Mouse (Mus musculus) erythroblast, embryonic 14.5 days (primary cell): ENCODE measurements at regions not wholly inside any gene's neighbourhood (a gene's known extent, or its start where the extent isn't known, plus 50 kb on each side); places are given as distances from the start of the nearest gene placed in this dataset.

Source experiments
- H3K27me3 ChIP-seq: 2 replicates; pipeline ENCODE4 v1.6.1; 2012; ENCODE audit warnings: inconsistent platforms; ENCODE audit not compliant: control insufficient read depth
- H3K36me3 ChIP-seq: 2 replicates; pipeline ENCODE4 v1.6.1; 2012; ENCODE audit warnings: mild to moderate bottlenecking, inconsistent platforms; ENCODE audit not compliant: control insufficient read depth
- H3K4me1 ChIP-seq: 2 replicates; pipeline ENCODE4 v1.6.1; 2012; ENCODE audit warnings: inconsistent platforms; ENCODE audit not compliant: control insufficient read depth
- H3K4me3 ChIP-seq: replicated peaks from 2 replicates; pipeline ENCODE3; 2012; ENCODE audit warnings: moderate library complexity, mild to moderate bottlenecking, inconsistent platforms
- H3K9me3 ChIP-seq: 2 replicates; pipeline ENCODE4 v1.6.1; 2012; ENCODE audit warnings: low read length, inconsistent platforms, mixed read lengths; ENCODE audit not compliant: control insufficient read depth
- GATA1 ChIP-seq: IDR thresholded peaks from 2 replicates; pipeline ENCODE4 v1.6.1; 2012; ENCODE audit warnings: low read length, inconsistent platforms, mixed read lengths
- TAL1 ChIP-seq: IDR thresholded peaks from 3 replicates; pipeline ENCODE4 v1.6.1; 2012; ENCODE audit warnings: low read length, inconsistent platforms, mixed read lengths

- Histone ChIP-seq H3K9me3 (no peaks in the 10 kb centered on the region), H3K4me1 (peaks cover 45% of the 10 kb centered on the region), H3K4me3 (peak overlapping the region; percentile 53), H3K27me3 (no peaks in the 10 kb centered on the region), H3K36me3 (no peaks in the 10 kb centered on the region)
- TF ChIP-seq GATA1 (no peak), TAL1 (no peak)
These were observed 51.3 kb upstream of the Serbp1 start for GRCm38 (mm10) chr6:67186537-67187274.

GRCm38 (mm10) chr6:67184662-67185061, 53.3 kb upstream of the Serbp1 start:
- Histone ChIP-seq H3K36me3 (no peaks in the 10 kb centered on the region), H3K4me3 (peak overlapping the region; percentile 53), H3K4me1 (peaks cover 47% of the 10 kb centered on the region), H3K27me3 (no peaks in the 10 kb centered on the region), H3K9me3 (no peaks in the 10 kb centered on the region)
- peak; percentile 75 for TF ChIP-seq GATA1
- no peak for TF ChIP-seq TAL1

GRCm38 (mm10) chr6:67183481-67184215, 54.3 kb upstream of the Serbp1 start:
- no peaks in the 10 kb centered on the region for H3K9me3 ChIP-seq
- H3K27me3 ChIP-seq, result no peaks in the 10 kb centered on the region
- H3K36me3 ChIP-seq, result no peaks in the 10 kb centered on the region
- peak overlapping the region; percentile 3 for H3K4me3 ChIP-seq
- TF ChIP-seq TAL1 (no peak), GATA1 (no peak)
- peaks cover 47% of the 10 kb centered on the region for H3K4me1 ChIP-seq

- Histone ChIP-seq H3K4me1 (peaks cover 40% of the 10 kb centered on the region), H3K36me3 (no peaks in the 10 kb centered on the region), H3K27me3 (no peaks in the 10 kb centered on the region), H3K4me3 (no peak overlapping the region), H3K9me3 (no peaks in the 10 kb centered on the region)
- TF ChIP-seq TAL1 (no peak), GATA1 (no peak)
These were observed 55.5 kb upstream of the Serbp1 start for GRCm38 (mm10) chr6:67182453-67182852.

GRCm38 (mm10) chr6:67181459-67181858, 56.5 kb upstream of the Serbp1 start:
- no peak overlapping the region for H3K4me3 ChIP-seq
- H3K27me3 ChIP-seq, result no peaks in the 10 kb centered on the region
- H3K4me1 ChIP-seq, result peaks cover 30% of the 10 kb centered on the region
- H3K9me3 ChIP-seq, result no peaks in the 10 kb centered on the region
- no peak for TF ChIP-seq GATA1
- no peak for TF ChIP-seq TAL1
- H3K36me3 ChIP-seq, result no peaks in the 10 kb centered on the region

- TF ChIP-seq TAL1 (no peak), GATA1 (no peak)
- Histone ChIP-seq H3K27me3 (no peaks in the 10 kb centered on the region), H3K9me3 (no peaks in the 10 kb centered on the region), H3K4me1 (peaks cover 18% of the 10 kb centered on the region), H3K36me3 (no peaks in the 10 kb centered on the region), H3K4me3 (no peak overlapping the region)
These were observed 58.6 kb upstream of the Serbp1 start for GRCm38 (mm10) chr6:67179416-67179815.

- Histone ChIP-seq H3K36me3 (no peaks in the 10 kb centered on the region), H3K27me3 (no peaks in the 10 kb centered on the region), H3K9me3 (no peaks in the 10 kb centered on the region), H3K4me1 (peaks cover 14% of the 10 kb centered on the region), H3K4me3 (no peak overlapping the region)
- TF ChIP-seq TAL1 (no peak), GATA1 (no peak)
These were observed 59.4 kb upstream of the Serbp1 start for GRCm38 (mm10) chr6:67178531-67178930.

GRCm38 (mm10) chr6:67178101-67178500, 59.9 kb upstream of the Serbp1 start:
- H3K4me3 ChIP-seq, result no peak overlapping the region
- no peaks in the 10 kb centered on the region for H3K36me3 ChIP-seq
- no peak for TF ChIP-seq TAL1
- TF ChIP-seq GATA1, result no peak
- peaks cover 9% of the 10 kb centered on the region for H3K4me1 ChIP-seq
- H3K9me3 ChIP-seq, result no peaks in the 10 kb centered on the region
- no peaks in the 10 kb centered on the region for H3K27me3 ChIP-seq

- Histone ChIP-seq H3K4me3 (no peak overlapping the region), H3K27me3 (no peaks in the 10 kb centered on the region), H3K36me3 (no peaks in the 10 kb centered on the region), H3K4me1 (peaks cover 39% of the 10 kb centered on the region), H3K9me3 (no peaks in the 10 kb centered on the region)
- TF ChIP-seq TAL1 (no peak), GATA1 (no peak)
These were observed 67.4 kb upstream of the Serbp1 start for GRCm38 (mm10) chr6:67170674-67170946.
